In the genomic region with DNA sequence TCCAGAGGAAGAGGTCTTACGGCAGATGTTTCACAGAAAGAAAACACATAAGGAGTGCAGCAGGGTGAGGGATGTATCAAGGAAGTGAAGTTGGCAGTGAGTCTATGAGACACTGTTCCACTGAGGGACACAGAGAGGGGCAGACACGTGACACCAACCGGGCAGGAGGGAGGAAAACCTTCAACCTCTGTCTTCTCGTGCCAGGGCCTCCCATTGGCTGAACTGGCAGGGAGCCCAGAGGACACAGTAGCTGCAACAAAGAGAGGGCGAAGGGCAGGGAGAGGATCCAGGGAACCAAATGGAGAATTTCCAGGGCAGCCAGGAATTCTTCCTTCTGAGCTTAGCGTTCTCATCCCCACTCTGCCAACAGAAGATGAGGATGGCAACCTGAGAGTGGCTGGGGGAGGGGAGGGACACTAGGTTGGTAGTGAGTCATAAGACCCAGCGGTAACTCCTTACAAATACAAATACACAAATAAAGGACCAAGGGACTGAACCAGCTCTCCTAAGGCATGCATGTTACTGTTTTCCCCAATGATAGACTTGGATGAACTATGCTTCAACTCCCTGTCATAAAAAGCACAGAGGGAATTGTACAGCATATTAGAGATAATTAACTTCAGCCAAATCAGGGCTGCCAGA, we compare ENCODE assay signal across 8 mouse cellular contexts. TPM values are rescaled to one million over a fixed set of nuclear protein-coding genes. Genes with fewer than 3 reads are reported as not detected.
DNase-seq lines count a peak whose midpoint lies in the region; ATAC-seq lines count a peak whose summit lies in the region.

No protein-coding gene starts in this region.

- no peak overlapping the region for H3K4me3 ChIP-seq in hindbrain, embryonic 15.5 days
- H3K4me3 ChIP-seq in midbrain, embryonic 11.5 days (ENCODE audit: low read depth, low read length), result no peak overlapping the region

- H3K27ac ChIP-seq in hindbrain, embryonic 15.5 days (replicated peaks), result peak overlapping the region; percentile 63
- H3K27ac ChIP-seq in midbrain, embryonic 11.5 days (ENCODE audit: low read depth, low read length), result no peak overlapping the region

- H3K4me2 ChIP-seq in hindbrain, embryonic 15.5 days, result no peak overlapping the region
- H3K4me2 ChIP-seq in midbrain, embryonic 11.5 days, result no peak overlapping the region

- no peaks in the 10 kb centered on the region for H3K9me3 ChIP-seq in hindbrain, embryonic 15.5 days
- H3K9me3 ChIP-seq in midbrain, embryonic 11.5 days (ENCODE audit: control insufficient read depth, low read length), result no peaks in the 10 kb centered on the region

- H3K9ac ChIP-seq in hindbrain, embryonic 15.5 days, result no peak overlapping the region
- H3K9ac ChIP-seq in midbrain, embryonic 11.5 days (ENCODE audit: low read length), result no peak overlapping the region

- DNase-seq in adrenal gland, adult (ENCODE audit: inconsistent age in 2 of 2, low spot score in 1 of 2), result peak; percentile 91 to 97
- DNase-seq in cerebellum, adult 11-12 months, result peak; percentile 90
- DNase-seq in gastrocnemius, postnatal 10 days, result peak; percentile 48
- DNase-seq in left cerebral cortex, adult 9 months (ENCODE audit: low spot score in 2 of 2), result peak; percentile 47 to 70
- DNase-seq in midbrain, embryonic 11.5 days (ENCODE audit: low spot score, missing footprints), result no peak
- peak; percentile 64 for DNase-seq in testis, postnatal 14 days (ENCODE audit: low spot score)
- no peak for DNase-seq in urinary bladder, postnatal 10 days (ENCODE audit: low spot score)

- no peaks in the 10 kb centered on the region for H3K27me3 ChIP-seq in hindbrain, embryonic 15.5 days
- H3K27me3 ChIP-seq in midbrain, embryonic 11.5 days (ENCODE audit: control insufficient read depth, insufficient read depth, low read length), result no peaks in the 10 kb centered on the region

- WGBS in hindbrain, embryonic 15.5 days, result 17% methylated on average over 7 of the region's 7 CpGs
- WGBS in midbrain, embryonic 11.5 days, result 48% methylated on average over 7 of the region's 7 CpGs

- peak; percentile 88 for ATAC-seq in hindbrain, embryonic 15.5 days (ENCODE audit: low FRiP score, low read depth)
- 0 out of 2 replicates have a peak, but pooled peaks have one; percentile 30 for ATAC-seq in midbrain, embryonic 11.5 days (ENCODE audit: low FRiP score)

- peaks cover 20% of the 10 kb centered on the region for H3K4me1 ChIP-seq in hindbrain, embryonic 15.5 days (replicated peaks)
- H3K4me1 ChIP-seq in midbrain, embryonic 11.5 days (ENCODE audit: control insufficient read depth, insufficient read depth, low read length), result no peaks in the 10 kb centered on the region

- H3K36me3 ChIP-seq in hindbrain, embryonic 15.5 days, result no peaks in the 10 kb centered on the region
- H3K36me3 ChIP-seq in midbrain, embryonic 11.5 days (ENCODE audit: control insufficient read depth, insufficient read depth, low read length), result no peaks in the 10 kb centered on the region

RNA-seq across cellular contexts. Expression of a gene that starts 33.4 kb away (rescaled TPM):
- 10 to 100 TPM; 75.9 to 76.8 TPM for total RNA-seq in gastrocnemius, postnatal 10 days (2021)
- polyA plus RNA-seq in hindbrain, embryonic 15.5 days (2015; fragmentation: Nextera tagmentation; extraction: Ambion mirVana), result 15.4 and 17.8 TPM in 2 replicates
- polyA plus RNA-seq in midbrain, embryonic 11.5 days (2014; fragmentation: Nextera tagmentation; extraction: Ambion mirVana), result 11.7 and 17.2 TPM in 2 replicates

Comparison
In these comparisons a context has a peak if more than half of its experiments do, and no peak if none do; other contexts are left out.
1. DNase-seq: peak in adrenal gland, adult (2 of 2), cerebellum, adult 11-12 months (single experiment), gastrocnemius, postnatal 10 days (single experiment), left cerebral cortex, adult 9 months (2 of 2) and testis, postnatal 14 days (single experiment); none in midbrain, embryonic 11.5 days (single experiment) and urinary bladder, postnatal 10 days (single experiment).